Mouse (Mus musculus): Measurements from ENCODE around the gene Dmrtc1b. TPM values are rescaled to one million over a fixed set of nuclear protein-coding genes. Genes with fewer than 3 reads are reported as not detected.

The Dmrtc1b gene
- polyA plus RNA-seq, 2 experiments: not detected

Other genes starting within 250 kb of the Dmrtc1b start
- gene Hdac8, start 202.5 kb upstream of the Dmrtc1b start, polyA plus RNA-seq (2012; rRNA removed): 13.5 and 16.1 TPM in 2 replicates
- 2.7 and 5.0 TPM in 2 replicates for gene Hdac8, start 202.5 kb upstream of the Dmrtc1b start, polyA plus RNA-seq (2014; fragmentation: Nextera tagmentation; extraction: Ambion mirVana)
- 14.2 and 17.0 TPM in 2 replicates for gene Phka1, start 63.6 kb upstream of the Dmrtc1b start, polyA plus RNA-seq (2012; rRNA removed)
- gene Phka1, start 63.6 kb upstream of the Dmrtc1b start, polyA plus RNA-seq (2014; fragmentation: Nextera tagmentation; extraction: Ambion mirVana): 9.7 and 11.5 TPM in 2 replicates
- not detected in 2 replicates for gene Gm3880, start 20.9 kb upstream of the Dmrtc1b start, polyA plus RNA-seq (2012; rRNA removed)
- not detected in 2 replicates for gene Gm3880, start 20.9 kb upstream of the Dmrtc1b start, polyA plus RNA-seq (2014; fragmentation: Nextera tagmentation; extraction: Ambion mirVana)
- not detected in 2 replicates for gene Gm9112, start 230 bp upstream of the Dmrtc1b start, polyA plus RNA-seq (2012; rRNA removed)
- not detected in 2 replicates for gene Gm9112, start 230 bp upstream of the Dmrtc1b start, polyA plus RNA-seq (2014; fragmentation: Nextera tagmentation; extraction: Ambion mirVana)
- 0.23 TPM in 1 of 2 replicates, not detected in the other for gene Dmrtc1c1, start 95.1 kb downstream of the Dmrtc1b start, polyA plus RNA-seq (2012; rRNA removed)
- gene Dmrtc1c1, start 95.1 kb downstream of the Dmrtc1b start, polyA plus RNA-seq (2014; fragmentation: Nextera tagmentation; extraction: Ambion mirVana): not detected in 2 replicates
- gene Dmrtc1c2, start 146.8 kb downstream of the Dmrtc1b start, polyA plus RNA-seq (2012; rRNA removed): not detected in 2 replicates
- not detected in 2 replicates for gene Dmrtc1c2, start 146.8 kb downstream of the Dmrtc1b start, polyA plus RNA-seq (2014; fragmentation: Nextera tagmentation; extraction: Ambion mirVana)
- gene 1700031F05Rik, start 160.1 kb downstream of the Dmrtc1b start, polyA plus RNA-seq (2012; rRNA removed): 0.08 TPM in 1 of 2 replicates, not detected in the other
- not detected in 2 replicates for gene 1700031F05Rik, start 160.1 kb downstream of the Dmrtc1b start, polyA plus RNA-seq (2014; fragmentation: Nextera tagmentation; extraction: Ambion mirVana)
- 0.55 and 1.1 TPM in 2 replicates for gene Dmrtc1a, start 200.8 kb downstream of the Dmrtc1b start, polyA plus RNA-seq (2012; rRNA removed)
- gene Dmrtc1a, start 200.8 kb downstream of the Dmrtc1b start, polyA plus RNA-seq (2014; fragmentation: Nextera tagmentation; extraction: Ambion mirVana): 0.94 and 1.0 TPM in 2 replicates
- not detected in 2 replicates for gene 1700011M02Rik, start 201.0 kb downstream of the Dmrtc1b start, polyA plus RNA-seq (2012; rRNA removed)
- gene 1700011M02Rik, start 201.0 kb downstream of the Dmrtc1b start, polyA plus RNA-seq (2014; fragmentation: Nextera tagmentation; extraction: Ambion mirVana): not detected in 2 replicates
- gene 1700018G05Rik, start 220.5 kb downstream of the Dmrtc1b start, polyA plus RNA-seq (2012; rRNA removed): not detected in 2 replicates
- not detected in 2 replicates for gene 1700018G05Rik, start 220.5 kb downstream of the Dmrtc1b start, polyA plus RNA-seq (2014; fragmentation: Nextera tagmentation; extraction: Ambion mirVana)

Measured in limb, embryonic 14.5 days (tissue).